Mouse (Mus musculus): Measurements from ENCODE around the gene Prss34. TPM values are rescaled to one million over a fixed set of nuclear protein-coding genes. Genes with fewer than 3 reads are reported as not detected.
A peak's percentile ranks its signal among the peaks of the same experiment; 100 is the strongest.

The Prss34 gene
- polyA plus RNA-seq, 1 experiment from 2014 or later: not detected

- Histone ChIP-seq H3K9me3 (replicated peaks) (no peaks in the 10 kb centered on the region), H3K36me3 (peaks cover 23% of the 10 kb centered on the region), H3K27ac (replicated peaks) (peak within 1 kb of the TSS; percentile 99), H3K4me3 (peak within 1 kb of the TSS; percentile 99), H3K27me3 (ENCODE audit: low read depth, poor library complexity, severe bottlenecking) (no peaks in the 10 kb centered on the region), H3K4me1 (peaks cover 32% of the 10 kb centered on the region)
- WGBS: 85% methylated on average over 9 of the region's 9 CpGs
- no peak for DNase-seq (ENCODE audit: low spot score)
Observed at GRCm38 (mm10) chr17:25274571-25275346, 23.4 kb upstream of the Prss34 start, which contains the start of gene Ube2i. TSS of gene Ube2i (minus strand) at chr17:25274622.

- peaks cover 12% of the 10 kb centered on the region for H3K36me3 ChIP-seq
- H3K27me3 ChIP-seq (ENCODE audit: low read depth, poor library complexity, severe bottlenecking): no peaks in the 10 kb centered on the region
- WGBS: 94% methylated on average over 3 of the region's 3 CpGs
- DNase-seq (ENCODE audit: low spot score): no peak
- peaks cover 23% of the 10 kb centered on the region for H3K4me1 ChIP-seq
- H3K27ac ChIP-seq (replicated peaks): no peak overlapping the region
- H3K9me3 ChIP-seq (replicated peaks): no peaks in the 10 kb centered on the region
- H3K4me3 ChIP-seq: no peak overlapping the region
Observed at GRCm38 (mm10) chr17:25275833-25276232, 22.4 kb upstream of the Prss34 start.

DNA sequence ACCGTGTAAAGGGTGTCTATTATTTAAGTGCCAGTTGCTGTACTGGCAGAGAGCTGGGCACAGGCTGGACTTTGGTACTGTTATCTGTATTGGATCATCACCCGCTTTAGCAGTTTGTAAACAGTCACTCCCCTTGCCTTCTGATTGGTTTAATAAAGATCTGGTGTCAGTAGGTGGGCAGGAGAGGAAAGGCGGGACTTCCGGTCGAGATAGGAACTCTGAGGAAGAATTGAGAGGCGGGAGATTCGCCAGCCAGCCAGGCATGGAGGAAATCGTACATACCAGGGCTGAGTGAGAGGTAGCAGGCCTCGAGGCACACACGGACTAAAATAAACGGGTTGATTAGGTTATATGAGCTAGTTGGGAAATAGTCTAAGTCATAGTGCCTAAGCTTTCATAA, 16.1 kb upstream of the Prss34 start:
- H3K36me3 ChIP-seq: no peaks in the 10 kb centered on the region
- no peaks in the 10 kb centered on the region for H3K4me1 ChIP-seq
- DNase-seq (ENCODE audit: low spot score): no peak
- H3K9me3 ChIP-seq (replicated peaks): no peaks in the 10 kb centered on the region
- 45% methylated on average over 11 of the region's 11 CpGs for WGBS
- no peaks in the 10 kb centered on the region for H3K27me3 ChIP-seq (ENCODE audit: low read depth, poor library complexity, severe bottlenecking)
- no peak overlapping the region for H3K27ac ChIP-seq (replicated peaks)
- no peak overlapping the region for H3K4me3 ChIP-seq

DNA sequence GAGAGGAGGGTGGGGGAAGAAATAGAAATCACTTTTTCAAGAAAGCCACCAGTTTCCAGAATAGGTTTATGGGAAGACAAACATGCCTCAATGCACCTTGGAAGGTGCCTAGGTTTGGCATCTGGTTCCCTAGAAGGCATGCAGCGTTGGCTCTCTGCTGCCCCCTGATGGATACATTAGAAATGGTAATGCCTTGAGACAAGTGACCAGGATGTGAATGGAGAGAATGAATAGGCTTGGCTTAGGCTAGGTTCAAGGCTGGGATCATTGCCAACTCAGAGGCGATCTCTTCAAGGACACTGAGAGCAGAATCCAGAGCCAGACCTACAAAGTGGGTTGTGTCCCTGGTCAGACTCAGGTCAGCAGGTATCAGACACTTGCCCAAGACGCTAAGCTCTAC, 13.2 kb upstream of the Prss34 start:
- no peaks in the 10 kb centered on the region for H3K27me3 ChIP-seq (ENCODE audit: low read depth, poor library complexity, severe bottlenecking)
- no peak overlapping the region for H3K27ac ChIP-seq (replicated peaks)
- WGBS: 17% methylated on average over 3 of the region's 3 CpGs
- H3K9me3 ChIP-seq (replicated peaks): no peaks in the 10 kb centered on the region
- DNase-seq (ENCODE audit: low spot score): peak; percentile 61
- H3K4me1 ChIP-seq: no peaks in the 10 kb centered on the region
- no peak overlapping the region for H3K4me3 ChIP-seq
- H3K36me3 ChIP-seq: no peaks in the 10 kb centered on the region

DNA sequence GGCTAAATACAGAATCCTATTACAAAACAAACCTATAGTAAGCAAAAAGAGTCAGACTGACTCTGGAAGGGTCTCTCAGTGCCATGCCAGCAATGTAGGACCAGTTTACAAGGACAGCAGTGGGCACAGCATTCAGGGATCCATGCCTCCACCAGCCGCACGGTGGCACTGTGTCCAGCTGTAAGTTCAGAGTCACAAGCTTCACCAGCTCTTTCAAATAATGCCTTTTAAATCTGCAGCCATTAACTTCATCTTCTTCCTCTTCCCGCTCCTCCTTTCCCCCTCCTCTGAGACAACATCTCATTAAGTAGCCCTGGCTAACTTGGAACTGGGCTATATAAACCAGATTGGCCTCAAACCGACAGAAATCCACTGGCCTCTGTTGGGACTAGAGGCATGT, 9.4 kb upstream of the Prss34 start:
- DNase-seq (ENCODE audit: low spot score): peak; percentile 44
- Histone ChIP-seq H3K27ac (replicated peaks) (no peak overlapping the region), H3K36me3 (no peaks in the 10 kb centered on the region), H3K4me3 (no peak overlapping the region), H3K4me1 (no peaks in the 10 kb centered on the region), H3K27me3 (ENCODE audit: low read depth, poor library complexity, severe bottlenecking) (no peaks in the 10 kb centered on the region), H3K9me3 (replicated peaks) (no peaks in the 10 kb centered on the region)
- WGBS: 29% methylated on average over 4 of the region's 4 CpGs

DNA sequence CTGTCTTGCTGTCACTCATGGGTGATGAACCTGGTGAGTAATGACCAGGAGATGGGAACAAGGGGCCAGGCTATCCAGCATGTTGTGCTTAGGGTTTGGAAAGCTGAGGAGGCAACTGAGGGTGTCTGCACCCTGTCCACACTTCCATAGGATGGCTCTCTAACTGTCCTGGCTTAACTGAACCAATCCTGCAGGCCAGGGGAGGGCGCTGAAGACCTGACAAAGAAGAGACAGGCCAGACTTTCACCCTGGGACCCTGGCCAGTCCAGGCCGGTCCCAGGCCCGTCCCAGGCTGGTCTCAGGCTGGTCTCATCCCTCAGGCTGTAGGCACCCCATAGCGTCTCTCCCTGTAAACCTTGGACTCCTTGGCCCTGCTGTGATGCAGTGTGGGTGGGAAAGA, 7.8 kb upstream of the Prss34 start:
- H3K27ac ChIP-seq (replicated peaks): no peak overlapping the region
- 29% methylated on average over 4 of the region's 4 CpGs for WGBS
- no peak overlapping the region for H3K4me3 ChIP-seq
- no peak for DNase-seq (ENCODE audit: low spot score)
- no peaks in the 10 kb centered on the region for H3K27me3 ChIP-seq (ENCODE audit: low read depth, poor library complexity, severe bottlenecking)
- H3K36me3 ChIP-seq: no peaks in the 10 kb centered on the region
- H3K4me1 ChIP-seq: no peaks in the 10 kb centered on the region
- H3K9me3 ChIP-seq (replicated peaks): no peaks in the 10 kb centered on the region

- no peak for DNase-seq (ENCODE audit: low spot score)
- WGBS: 86% methylated on average over 5 of the region's 5 CpGs
- Histone ChIP-seq H3K9me3 (replicated peaks) (no peaks in the 10 kb centered on the region), H3K27me3 (ENCODE audit: low read depth, poor library complexity, severe bottlenecking) (no peaks in the 10 kb centered on the region), H3K27ac (replicated peaks) (no peak overlapping the region), H3K4me1 (no peaks in the 10 kb centered on the region), H3K4me3 (no peak overlapping the region), H3K36me3 (no peaks in the 10 kb centered on the region)
Observed at GRCm38 (mm10) chr17:25293495-25293894, 4.7 kb upstream of the Prss34 start.

GRCm38 (mm10) chr17:25294111-25294510, 4.1 kb upstream of the Prss34 start:
- Histone ChIP-seq H3K4me3 (no peak overlapping the region), H3K27ac (replicated peaks) (no peak overlapping the region), H3K4me1 (no peaks in the 10 kb centered on the region), H3K9me3 (replicated peaks) (no peaks in the 10 kb centered on the region), H3K27me3 (ENCODE audit: low read depth, poor library complexity, severe bottlenecking) (no peaks in the 10 kb centered on the region), H3K36me3 (no peaks in the 10 kb centered on the region)
- WGBS: 67% methylated on average over 1 of the region's 1 CpGs
- DNase-seq (ENCODE audit: low spot score): no peak

DNA sequence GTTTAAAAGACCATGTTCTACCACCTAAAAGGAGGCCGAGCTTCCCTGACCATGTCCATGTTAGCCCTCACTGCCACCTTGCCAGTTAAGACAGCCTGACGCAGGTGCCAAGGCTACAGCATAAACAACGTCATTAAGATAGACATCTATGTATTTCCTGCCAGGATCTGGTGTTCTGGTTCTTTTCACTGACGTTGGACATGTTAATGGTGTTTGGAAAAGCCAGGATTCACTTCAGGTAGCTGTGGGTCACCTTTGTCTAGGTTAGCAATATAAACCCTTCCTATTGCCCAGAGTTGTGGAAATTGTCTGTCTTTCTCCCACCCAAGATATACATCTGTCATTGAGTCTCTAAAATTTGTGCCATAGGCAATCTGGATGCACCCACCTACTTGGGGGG, 10.2 kb downstream of the Prss34 start, which contains the start of gene Prss28:
Prss28 (plus strand) TSS at position 301 of the 400 bp plus-strand sequence.
- Histone ChIP-seq H3K4me1 (no peaks in the 10 kb centered on the region), H3K4me3 (no peak within 1 kb of the TSS), H3K9me3 (replicated peaks) (no peaks in the 10 kb centered on the region), H3K27me3 (ENCODE audit: low read depth, poor library complexity, severe bottlenecking) (no peaks in the 10 kb centered on the region), H3K27ac (replicated peaks) (no peak within 1 kb of the TSS), H3K36me3 (no peaks in the 10 kb centered on the region)
- 88% methylated on average over 4 of the region's 4 CpGs for WGBS
- DNase-seq (ENCODE audit: low spot score): no peak

DNA sequence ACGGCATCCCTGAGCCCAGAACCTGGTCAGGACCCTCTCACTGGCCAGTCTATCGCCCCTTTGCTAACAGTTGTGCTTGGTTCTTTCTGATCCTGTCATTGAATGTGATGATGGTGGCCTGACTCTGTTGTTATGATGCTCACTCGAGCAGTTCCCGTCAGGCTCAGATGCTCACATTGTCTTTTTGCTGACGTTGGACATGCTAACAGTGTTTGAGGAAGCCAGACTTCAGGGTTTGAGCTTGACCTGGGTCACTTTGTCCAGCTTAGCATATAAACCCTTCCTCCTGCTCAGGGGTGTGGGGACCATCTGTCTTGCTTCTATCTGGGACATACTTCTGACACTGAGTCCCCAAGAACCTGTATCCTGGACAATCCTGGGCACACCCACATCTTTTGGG, 20.2 kb downstream of the Prss34 start, which contains the start of gene Prss29:
Prss29 (plus strand) TSS at position 301 of the 400 bp plus-strand sequence.
- Histone ChIP-seq H3K36me3 (no peaks in the 10 kb centered on the region), H3K27ac (replicated peaks) (no peak within 1 kb of the TSS), H3K4me1 (no peaks in the 10 kb centered on the region), H3K9me3 (replicated peaks) (no peaks in the 10 kb centered on the region), H3K4me3 (no peak within 1 kb of the TSS), H3K27me3 (ENCODE audit: low read depth, poor library complexity, severe bottlenecking) (no peaks in the 10 kb centered on the region)
- no peak for DNase-seq (ENCODE audit: low spot score)
- WGBS: 80% methylated on average over 5 of the region's 5 CpGs

- Histone ChIP-seq H3K27ac (replicated peaks) (no peak overlapping the region), H3K36me3 (no peaks in the 10 kb centered on the region), H3K9me3 (replicated peaks) (no peaks in the 10 kb centered on the region), H3K4me3 (no peak overlapping the region), H3K4me1 (no peaks in the 10 kb centered on the region), H3K27me3 (ENCODE audit: low read depth, poor library complexity, severe bottlenecking) (no peaks in the 10 kb centered on the region)
- WGBS: 95% methylated on average over 8 of the region's 8 CpGs
- no peak for DNase-seq (ENCODE audit: low spot score)
Observed at GRCm38 (mm10) chr17:25320819-25321218, 22.6 kb downstream of the Prss34 start.

- Histone ChIP-seq H3K9me3 (replicated peaks) (no peaks in the 10 kb centered on the region), H3K4me1 (no peaks in the 10 kb centered on the region), H3K27ac (replicated peaks) (no peak overlapping the region), H3K27me3 (ENCODE audit: low read depth, poor library complexity, severe bottlenecking) (no peaks in the 10 kb centered on the region), H3K36me3 (no peaks in the 10 kb centered on the region), H3K4me3 (no peak overlapping the region)
- DNase-seq (ENCODE audit: low spot score): no peak
- 37% methylated on average over 2 of the region's 2 CpGs for WGBS
Observed at GRCm38 (mm10) chr17:25322930-25323329, 24.7 kb downstream of the Prss34 start.

DNA sequence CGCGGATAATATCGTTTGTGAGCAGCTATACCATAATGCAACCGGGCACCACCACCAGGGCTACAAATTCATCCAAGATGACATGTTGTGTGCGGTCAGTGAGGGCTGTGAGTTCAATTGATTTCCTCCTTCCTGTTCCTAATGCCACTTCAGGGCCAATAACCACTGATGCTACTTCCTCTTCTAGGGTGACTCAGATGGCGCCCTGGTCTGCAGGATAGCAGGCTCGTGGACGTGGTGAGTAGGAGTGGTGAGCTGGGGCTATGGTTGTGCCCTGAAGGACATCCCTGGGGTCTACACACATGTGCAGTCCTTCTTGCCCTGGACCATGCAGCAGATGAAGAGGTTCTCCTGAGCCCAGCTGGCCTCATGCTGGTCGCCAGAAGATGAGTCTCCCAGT, 34.1 kb downstream of the Prss34 start:
- no peak for DNase-seq (ENCODE audit: low spot score)
- Histone ChIP-seq H3K9me3 (replicated peaks) (no peaks in the 10 kb centered on the region), H3K4me1 (no peaks in the 10 kb centered on the region), H3K4me3 (no peak overlapping the region), H3K36me3 (no peaks in the 10 kb centered on the region), H3K27ac (replicated peaks) (no peak overlapping the region), H3K27me3 (ENCODE audit: low read depth, poor library complexity, severe bottlenecking) (peaks cover 13% of the 10 kb centered on the region; the same call in 1 of the 2 replicates)
- 82% methylated on average over 9 of the region's 9 CpGs for WGBS

All from midbrain, embryonic 10.5 days (tissue).